Mouse (Mus musculus) liver, adult 2 months (tissue): Measurements from ENCODE around the gene Slc28a3.

Experiments used
- CTCF ChIP-seq: fragments of 200-500 bp; IDR thresholded peaks from 2 replicates; pipeline ENCODE4 v1.5.1; 2011; ENCODE audit warnings: low read depth, low read length, control low read depth
- POLR2A ChIP-seq: fragments of 200-500 bp; IDR thresholded peaks from 2 replicates; pipeline ENCODE4 v1.6.1; 2011; ENCODE audit warnings: low read length, control low read depth; ENCODE audit not compliant: insufficient read depth; ENCODE audit errors: extremely low read depth

GRCm38 (mm10) chr13:58523761-58524117 lies 86.9 kb downstream of the Slc28a3 start:
- no peak for TF ChIP-seq CTCF
- no peak for TF ChIP-seq POLR2A
